Mouse (Mus musculus): Measurements from ENCODE around the gene Gm10392. TPM values are rescaled to one million over a fixed set of nuclear protein-coding genes. Genes with fewer than 3 reads are reported as not detected.

The Gm10392 gene
- polyA plus RNA-seq, 1 experiment from 2014 or later = 0.28 TPM

DNA sequence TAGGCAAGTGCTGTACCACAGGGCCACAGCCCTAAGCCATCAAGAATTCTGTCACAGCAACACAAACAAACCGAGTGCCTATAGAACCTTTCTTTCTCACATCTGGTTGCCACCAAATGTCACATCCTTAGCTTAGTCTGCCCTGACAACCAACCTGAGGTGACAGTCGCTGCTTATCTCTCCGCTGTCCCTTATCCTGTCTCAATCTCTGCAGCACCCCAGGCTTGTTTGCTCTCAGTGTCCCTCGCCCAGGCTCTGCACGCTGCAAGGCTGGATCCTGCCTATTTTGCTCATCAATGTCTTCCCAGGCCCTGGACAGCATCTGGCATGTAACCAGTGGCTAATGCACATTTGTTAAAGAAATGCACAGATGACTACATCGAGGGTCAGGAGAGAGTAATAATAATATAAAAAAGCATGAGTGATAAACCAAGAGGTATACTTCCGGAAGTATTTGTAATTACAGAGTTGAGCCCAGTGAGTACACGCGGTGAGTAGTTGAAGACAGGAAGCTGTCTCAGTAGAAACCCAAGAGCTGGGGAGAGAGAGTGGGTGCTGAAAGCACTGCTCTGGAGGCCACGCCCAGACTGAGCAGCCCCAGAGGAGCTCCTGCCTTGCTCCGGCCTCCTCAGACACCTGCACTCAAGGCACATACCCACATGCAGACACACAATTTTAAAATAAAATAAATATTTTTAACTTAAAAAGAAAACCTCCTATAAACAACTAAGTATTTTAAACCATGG lies 35.3 kb downstream of the Gm10392 start:
- DNase-seq (no peak), ATAC-seq (no peak)

GRCm38 (mm10) chr11:77483043-77483442 lies 36.0 kb downstream of the Gm10392 start:
- Histone ChIP-seq H3K27ac (ENCODE audit: low read depth) (no peak overlapping the region), H3K9me3 (ENCODE audit: low read length) (no peaks in the 10 kb centered on the region), H3K9ac (replicated peaks) (no peak overlapping the region), H3K36me3 (replicated peaks; ENCODE audit: insufficient read depth, low read length) (no peaks in the 10 kb centered on the region), H3K4me2 (ENCODE audit: low read depth, low read length) (no peak overlapping the region), H3K4me1 (ENCODE audit: insufficient read depth) (no peaks in the 10 kb centered on the region), H3K27me3 (ENCODE audit: insufficient read depth, low read length) (no peaks in the 10 kb centered on the region), H3K4me3 (ENCODE audit: low read depth, low read length) (no peak overlapping the region)
- no peak for TF ChIP-seq CTCF (IDR thresholded peaks at IDR 0.05; ENCODE audit: low read depth)
- TF ChIP-seq EP300 (IDR thresholded peaks at IDR 0.05; ENCODE audit: low read depth) = no peak
- DNase-seq (no peak), ATAC-seq (no peak)
- 47% methylated on average over 3 of the region's 3 CpGs for WGBS (ENCODE audit: insufficient replicate concordance)

More for the DNA sequence above, 35.3 kb downstream of the Gm10392 start:
- no peaks in the 10 kb centered on the region for H3K9me3 ChIP-seq (ENCODE audit: low read length)
- H3K4me2 ChIP-seq (ENCODE audit: low read depth, low read length) = no peak overlapping the region
- peaks cover under 1% of the 10 kb centered on the region; the same call in 1 of the 2 replicates for H3K4me1 ChIP-seq (ENCODE audit: insufficient read depth)
- H3K27ac ChIP-seq (ENCODE audit: low read depth) = no peak overlapping the region
- H3K9ac ChIP-seq (replicated peaks) = no peak overlapping the region
- H3K36me3 ChIP-seq (replicated peaks; ENCODE audit: insufficient read depth, low read length) = no peaks in the 10 kb centered on the region
- no peak overlapping the region for H3K4me3 ChIP-seq (ENCODE audit: low read depth, low read length)
- peaks cover 2% of the 10 kb centered on the region; the same call in 1 of the 2 replicates for H3K27me3 ChIP-seq (ENCODE audit: insufficient read depth, low read length)
- 43% methylated on average over 11 of the region's 11 CpGs for WGBS (ENCODE audit: insufficient replicate concordance)
- no peak for TF ChIP-seq CTCF (IDR thresholded peaks at IDR 0.05; ENCODE audit: low read depth)
- TF ChIP-seq EP300 (IDR thresholded peaks at IDR 0.05; ENCODE audit: low read depth) = no peak

DNA sequence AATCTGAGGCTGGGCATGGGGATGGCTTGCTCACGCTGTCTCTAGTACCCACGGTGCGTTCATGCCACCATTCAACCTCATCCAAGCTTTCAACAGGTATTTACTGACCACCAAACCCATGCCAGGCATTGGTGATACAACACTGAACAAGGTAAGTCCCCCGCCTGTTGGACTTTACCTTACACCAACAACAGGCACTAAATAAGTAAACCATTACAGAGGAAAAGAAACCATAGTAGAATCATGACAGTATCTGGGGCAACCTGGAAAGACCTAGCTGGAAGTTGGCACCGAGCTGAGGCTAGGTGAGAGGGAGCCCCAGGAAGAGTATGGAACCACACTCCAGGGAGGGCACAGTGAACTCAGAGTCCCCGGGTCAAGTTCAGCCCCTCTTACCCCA lies 42.1 kb downstream of the Gm10392 start:
- no peak for DNase-seq
- 0 out of 2 replicates have a peak overlapping the region, but pooled peaks have one; percentile 22 for H3K27ac ChIP-seq (ENCODE audit: low read depth)
- no peaks in the 10 kb centered on the region for H3K27me3 ChIP-seq (ENCODE audit: insufficient read depth, low read length)
- WGBS (ENCODE audit: insufficient replicate concordance) = 65% methylated on average over 6 of the region's 6 CpGs
- H3K9me3 ChIP-seq (ENCODE audit: low read length) = no peaks in the 10 kb centered on the region
- H3K36me3 ChIP-seq (replicated peaks; ENCODE audit: insufficient read depth, low read length) = no peaks in the 10 kb centered on the region
- TF ChIP-seq EP300 (IDR thresholded peaks at IDR 0.05; ENCODE audit: low read depth) (no peak), CTCF (IDR thresholded peaks at IDR 0.05; ENCODE audit: low read depth) (no peak)
- peaks cover 7% of the 10 kb centered on the region for H3K4me1 ChIP-seq (ENCODE audit: insufficient read depth)
- H3K9ac ChIP-seq (replicated peaks) = no peak overlapping the region
- peak; percentile 89 for ATAC-seq
- H3K4me2 ChIP-seq (ENCODE audit: low read depth, low read length) = no peak overlapping the region
- no peak overlapping the region for H3K4me3 ChIP-seq (ENCODE audit: low read depth, low read length)

GRCm38 (mm10) chr11:77476216-77476615 lies 42.8 kb downstream of the Gm10392 start:
- Histone ChIP-seq H3K9ac (replicated peaks) (no peak overlapping the region), H3K27me3 (ENCODE audit: insufficient read depth, low read length) (no peaks in the 10 kb centered on the region), H3K27ac (ENCODE audit: low read depth) (no peak overlapping the region), H3K4me2 (ENCODE audit: low read depth, low read length) (no peak overlapping the region), H3K4me1 (ENCODE audit: insufficient read depth) (peaks cover 7% of the 10 kb centered on the region), H3K36me3 (replicated peaks; ENCODE audit: insufficient read depth, low read length) (no peaks in the 10 kb centered on the region), H3K9me3 (ENCODE audit: low read length) (no peaks in the 10 kb centered on the region), H3K4me3 (ENCODE audit: low read depth, low read length) (no peak overlapping the region)
- ATAC-seq (no peak), DNase-seq (no peak)
- 90% methylated on average over 14 of the region's 14 CpGs for WGBS (ENCODE audit: insufficient replicate concordance)
- TF ChIP-seq EP300 (IDR thresholded peaks at IDR 0.05; ENCODE audit: low read depth) (no peak), CTCF (IDR thresholded peaks at IDR 0.05; ENCODE audit: low read depth) (no peak)

GRCm38 (mm10) chr11:77472775-77473174 lies 46.2 kb downstream of the Gm10392 start:
- no peak for TF ChIP-seq CTCF (IDR thresholded peaks at IDR 0.05; ENCODE audit: low read depth)
- TF ChIP-seq EP300 (IDR thresholded peaks at IDR 0.05; ENCODE audit: low read depth) = no peak
- H3K27me3 ChIP-seq (ENCODE audit: insufficient read depth, low read length) = no peaks in the 10 kb centered on the region; the same call in 1 of the 2 replicates
- H3K4me3 ChIP-seq (ENCODE audit: low read depth, low read length) = no peak overlapping the region
- H3K9ac ChIP-seq (replicated peaks) = no peak overlapping the region
- ATAC-seq (no peak), DNase-seq (no peak)
- WGBS (ENCODE audit: insufficient replicate concordance) = 88% methylated on average over 16 of the region's 16 CpGs
- H3K4me1 ChIP-seq (ENCODE audit: insufficient read depth) = peaks cover 6% of the 10 kb centered on the region
- H3K36me3 ChIP-seq (replicated peaks; ENCODE audit: insufficient read depth, low read length) = no peaks in the 10 kb centered on the region
- no peaks in the 10 kb centered on the region for H3K9me3 ChIP-seq (ENCODE audit: low read length)
- no peak overlapping the region for H3K4me2 ChIP-seq (ENCODE audit: low read depth, low read length)
- no peak overlapping the region for H3K27ac ChIP-seq (ENCODE audit: low read depth)

- Histone ChIP-seq H3K4me1 (ENCODE audit: insufficient read depth) (peaks cover 7% of the 10 kb centered on the region), H3K36me3 (replicated peaks; ENCODE audit: insufficient read depth, low read length) (no peaks in the 10 kb centered on the region), H3K4me3 (ENCODE audit: low read depth, low read length) (no peak overlapping the region), H3K9me3 (ENCODE audit: low read length) (no peaks in the 10 kb centered on the region), H3K9ac (replicated peaks) (no peak overlapping the region), H3K4me2 (ENCODE audit: low read depth, low read length) (no peak overlapping the region), H3K27me3 (ENCODE audit: insufficient read depth, low read length) (peaks cover 13% of the 10 kb centered on the region), H3K27ac (ENCODE audit: low read depth) (no peak overlapping the region)
- TF ChIP-seq EP300 (IDR thresholded peaks at IDR 0.05; ENCODE audit: low read depth) (no peak), CTCF (IDR thresholded peaks at IDR 0.05; ENCODE audit: low read depth) (no peak)
- no peak for ATAC-seq
- no peak for DNase-seq
- WGBS (ENCODE audit: insufficient replicate concordance) = 83% methylated on average over 29 of the region's 29 CpGs
These were observed 47.6 kb downstream of the Gm10392 start for GRCm38 (mm10) chr11:77471407-77471806.
